8 mouse cellular contexts compared by ENCODE assay signal in genomic region chr17:30746056-30747024, GRCm38 (mm10).
A peak's percentile ranks its signal among the peaks of the same experiment; 100 is the strongest.
DNase-seq lines count a peak whose midpoint lies in the region; ATAC-seq lines count a peak whose summit lies in the region.

No protein-coding gene starts in this region.

- no peak overlapping the region for H3K4me3 ChIP-seq in liver, embryonic 12.5 days
- H3K4me3 ChIP-seq in embryonic facial prominence, embryonic 10.5 days, result no peak overlapping the region
- H3K4me3 ChIP-seq in hindbrain, embryonic 16.5 days (ENCODE audit: low read length), result no peak overlapping the region
- H3K4me3 ChIP-seq in limb, embryonic 10.5 days, result no peak overlapping the region
- H3K4me3 ChIP-seq in neural tube, embryonic 12.5 days, result no peak overlapping the region

- H3K9me3 ChIP-seq in liver, embryonic 12.5 days (replicated peaks), result no peaks in the 10 kb centered on the region
- H3K9me3 ChIP-seq in embryonic facial prominence, embryonic 10.5 days, result no peaks in the 10 kb centered on the region
- no peaks in the 10 kb centered on the region for H3K9me3 ChIP-seq in hindbrain, embryonic 16.5 days (ENCODE audit: control insufficient read depth, low read length)
- H3K9me3 ChIP-seq in limb, embryonic 10.5 days (replicated peaks), result no peaks in the 10 kb centered on the region
- H3K9me3 ChIP-seq in neural tube, embryonic 12.5 days, result no peaks in the 10 kb centered on the region

- WGBS in liver, embryonic 12.5 days (ENCODE audit: insufficient replicate concordance), result 60% methylated on average over 29 of the region's 29 CpGs
- 66% methylated on average over 29 of the region's 29 CpGs for WGBS in embryonic facial prominence, embryonic 10.5 days
- 47% methylated on average over 29 of the region's 29 CpGs for WGBS in hindbrain, embryonic 16.5 days
- WGBS in limb, embryonic 10.5 days, result 66% methylated on average over 29 of the region's 29 CpGs
- 52% methylated on average over 29 of the region's 29 CpGs for WGBS in neural tube, embryonic 12.5 days

- no peaks in the 10 kb centered on the region for H3K36me3 ChIP-seq in liver, embryonic 12.5 days
- no peaks in the 10 kb centered on the region for H3K36me3 ChIP-seq in embryonic facial prominence, embryonic 10.5 days (replicated peaks)
- no peaks in the 10 kb centered on the region for H3K36me3 ChIP-seq in hindbrain, embryonic 16.5 days (ENCODE audit: control insufficient read depth, insufficient read depth, low read length)
- no peaks in the 10 kb centered on the region for H3K36me3 ChIP-seq in limb, embryonic 10.5 days
- H3K36me3 ChIP-seq in neural tube, embryonic 12.5 days, result no peaks in the 10 kb centered on the region

- H3K27me3 ChIP-seq in liver, embryonic 12.5 days (replicated peaks), result no peaks in the 10 kb centered on the region
- H3K27me3 ChIP-seq in embryonic facial prominence, embryonic 10.5 days (replicated peaks; ENCODE audit: low read depth, poor library complexity, severe bottlenecking), result no peaks in the 10 kb centered on the region
- H3K27me3 ChIP-seq in hindbrain, embryonic 16.5 days (replicated peaks; ENCODE audit: control insufficient read depth, insufficient read depth, low read length), result no peaks in the 10 kb centered on the region
- no peaks in the 10 kb centered on the region for H3K27me3 ChIP-seq in limb, embryonic 10.5 days (ENCODE audit: low read depth, poor library complexity, severe bottlenecking)
- no peaks in the 10 kb centered on the region for H3K27me3 ChIP-seq in neural tube, embryonic 12.5 days (replicated peaks)

- DNase-seq in liver, result peak; percentile 46
- peak; percentile 74 for DNase-seq in adrenal gland, postnatal 10 days
- DNase-seq in embryonic facial prominence, embryonic 10.5 days (ENCODE audit: low spot score), result peak; percentile 71
- peak; percentile 78 for DNase-seq in limb, embryonic 10.5 days (ENCODE audit: low spot score)
- DNase-seq in thymus, postnatal 36 days, result peak; percentile 42 to 61

- no peak overlapping the region for H3K4me2 ChIP-seq in liver, embryonic 12.5 days
- peak overlapping the region; percentile 38; the same call in 1 of the 2 replicates for H3K4me2 ChIP-seq in hindbrain, embryonic 16.5 days (ENCODE audit: low read length)
- peak overlapping the region; percentile 36 for H3K4me2 ChIP-seq in neural tube, embryonic 12.5 days (replicated peaks)

- H3K4me1 ChIP-seq in liver, embryonic 12.5 days, result no peaks in the 10 kb centered on the region
- H3K4me1 ChIP-seq in embryonic facial prominence, embryonic 10.5 days, result peaks cover 7% of the 10 kb centered on the region; the same call in 1 of the 2 replicates
- H3K4me1 ChIP-seq in hindbrain, embryonic 16.5 days (ENCODE audit: control insufficient read depth, insufficient read depth, low read depth, low read length), result peaks cover 2% of the 10 kb centered on the region; the same call in 1 of the 2 replicates
- H3K4me1 ChIP-seq in limb, embryonic 10.5 days, result no peaks in the 10 kb centered on the region
- no peaks in the 10 kb centered on the region for H3K4me1 ChIP-seq in neural tube, embryonic 12.5 days

- no peak overlapping the region for H3K9ac ChIP-seq in liver, embryonic 12.5 days
- peak overlapping the region; percentile 39; the same call in 1 of the 2 replicates for H3K9ac ChIP-seq in hindbrain, embryonic 16.5 days (ENCODE audit: low read depth, low read length)
- 0 out of 2 replicates have a peak overlapping the region, but pooled peaks have one; percentile 26 for H3K9ac ChIP-seq in neural tube, embryonic 12.5 days

- H3K27ac ChIP-seq in liver, embryonic 12.5 days, result no peak overlapping the region
- no peak overlapping the region for H3K27ac ChIP-seq in embryonic facial prominence, embryonic 10.5 days (replicated peaks)
- no peak overlapping the region for H3K27ac ChIP-seq in hindbrain, embryonic 16.5 days (ENCODE audit: low read depth, low read length)
- no peak overlapping the region for H3K27ac ChIP-seq in limb, embryonic 10.5 days
- no peak overlapping the region for H3K27ac ChIP-seq in neural tube, embryonic 12.5 days

- no peak for ATAC-seq in liver, embryonic 12.5 days
- peak; percentile 81 for ATAC-seq in hindbrain, embryonic 16.5 days
- ATAC-seq in neural tube, embryonic 12.5 days (ENCODE audit: low FRiP score, low read depth), result 0 out of 2 replicates have a peak, but pooled peaks have one; percentile 56
